Mouse (Mus musculus) B cell, adult 2 months (primary cell): ENCODE measurements around the gene Ostm1.
A peak's percentile ranks its signal among the peaks of the same experiment; 100 is the strongest.

Experiments used
- DNase-seq, 2 experiments: peaks; one replicate each; pipeline ENCODE4 v3.0.0; 2022

Gene Ostm1

DNA sequence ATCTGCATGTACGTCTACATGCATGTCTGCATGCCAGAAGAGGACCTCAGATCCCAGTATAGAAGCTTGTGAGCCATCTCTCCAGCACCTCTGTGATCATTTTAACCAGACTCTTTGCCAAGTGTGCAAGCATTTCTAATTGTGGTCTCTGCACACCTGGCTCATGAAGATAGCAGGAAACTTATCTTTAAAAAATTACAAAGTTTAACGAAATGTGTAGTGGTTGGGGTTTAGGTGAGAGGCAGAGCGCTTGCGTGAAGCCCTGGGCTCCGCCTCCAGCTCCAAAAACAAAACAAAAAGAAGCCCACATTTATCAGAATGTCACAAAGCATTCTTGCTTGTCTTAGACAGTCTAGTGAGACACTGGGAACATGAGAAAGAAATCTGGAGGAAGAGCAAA is 104.3 kb downstream of the Ostm1 start:
- no peak for DNase-seq

- DNase-seq: no peak
Measured at GRCm38 (mm10) chr10:42689694-42690093, 106.1 kb downstream of the Ostm1 start.

DNA sequence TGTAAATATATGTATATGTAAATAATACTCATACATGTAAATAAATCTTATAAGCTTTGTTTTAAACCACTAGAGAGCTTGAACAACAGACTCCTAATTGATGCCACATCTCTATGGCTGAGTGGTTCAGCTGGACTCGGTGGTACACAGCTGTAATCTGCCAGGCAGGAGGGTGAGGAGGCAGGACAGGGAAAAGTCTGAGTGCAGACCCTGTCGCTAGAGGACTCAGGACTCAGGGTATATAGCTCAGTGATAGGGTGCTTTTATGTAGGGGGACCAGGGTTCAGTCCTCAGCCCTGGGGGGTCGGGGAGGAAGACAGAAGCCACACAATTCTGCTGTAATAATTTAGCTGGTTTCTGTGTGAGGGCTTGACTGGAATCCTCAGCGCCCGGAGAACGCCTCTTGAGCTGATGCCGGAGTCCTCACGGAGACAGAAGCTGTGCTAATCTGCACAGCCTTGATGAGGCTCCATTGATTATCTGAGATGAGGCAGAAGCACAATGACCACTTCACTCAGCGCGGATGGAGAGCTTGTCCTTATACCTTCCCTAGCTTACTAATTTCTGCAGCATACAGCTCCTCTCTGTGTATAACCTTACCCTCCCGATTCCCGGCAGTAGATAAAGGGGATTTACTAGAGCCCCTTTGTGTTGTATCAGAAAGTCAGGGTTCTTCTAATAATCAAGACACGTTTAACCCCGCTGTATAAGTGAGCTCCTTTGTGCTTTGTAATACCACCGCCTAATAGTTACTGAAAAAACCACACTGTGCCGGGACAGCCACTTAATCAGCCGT is 106.8 kb downstream of the Ostm1 start:
- no peak for DNase-seq

GRCm38 (mm10) chr10:42691051-42691450 is 107.4 kb downstream of the Ostm1 start:
- no peak for DNase-seq

GRCm38 (mm10) chr10:42692095-42692494 is 108.5 kb downstream of the Ostm1 start:
- DNase-seq: no peak

- no peak for DNase-seq
Measured at GRCm38 (mm10) chr10:42692794-42693193, 109.2 kb downstream of the Ostm1 start.

DNA sequence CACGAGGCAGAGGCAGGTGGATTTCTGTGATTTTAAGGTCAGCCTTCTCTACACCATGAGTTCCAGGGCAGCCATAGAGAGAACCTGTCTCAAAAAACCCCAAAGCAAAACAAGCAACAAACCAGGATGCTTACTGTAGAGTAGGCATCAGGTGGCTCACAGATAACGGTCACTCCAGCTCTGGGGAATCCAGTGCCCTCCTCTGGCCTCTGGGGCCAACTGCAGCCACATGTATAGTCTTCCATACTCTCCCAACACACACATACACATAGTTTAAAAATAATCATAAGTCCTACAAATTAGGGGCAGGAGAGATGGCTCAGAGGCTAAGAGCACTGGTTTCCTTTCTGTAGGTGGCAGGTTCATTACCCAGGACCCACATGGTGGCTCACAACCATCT is 109.9 kb downstream of the Ostm1 start:
- no peak for DNase-seq

- no peak for DNase-seq
Measured at GRCm38 (mm10) chr10:42696361-42696760, 112.7 kb downstream of the Ostm1 start.

DNA sequence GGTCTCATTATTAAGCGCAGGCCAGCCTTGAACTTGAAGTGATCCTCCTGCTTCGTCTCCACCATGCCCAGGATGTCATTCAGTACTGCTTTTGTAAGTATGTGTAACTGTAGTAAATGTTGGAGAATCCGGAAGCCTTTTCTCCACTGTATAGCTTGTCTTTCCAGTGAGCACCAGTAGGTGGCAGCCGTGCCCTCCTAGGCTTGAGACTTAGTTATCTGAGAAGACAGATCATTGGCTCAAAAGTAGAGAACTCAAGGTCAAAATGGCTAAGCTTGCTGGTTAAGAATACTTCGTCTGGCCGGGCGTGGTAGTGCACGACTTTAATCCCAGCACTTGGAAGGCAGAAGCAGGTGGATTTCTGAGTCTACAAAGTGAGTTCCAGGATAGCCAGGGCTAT is 113.4 kb downstream of the Ostm1 start:
- peak; percentile 83 to 85 for DNase-seq

DNA sequence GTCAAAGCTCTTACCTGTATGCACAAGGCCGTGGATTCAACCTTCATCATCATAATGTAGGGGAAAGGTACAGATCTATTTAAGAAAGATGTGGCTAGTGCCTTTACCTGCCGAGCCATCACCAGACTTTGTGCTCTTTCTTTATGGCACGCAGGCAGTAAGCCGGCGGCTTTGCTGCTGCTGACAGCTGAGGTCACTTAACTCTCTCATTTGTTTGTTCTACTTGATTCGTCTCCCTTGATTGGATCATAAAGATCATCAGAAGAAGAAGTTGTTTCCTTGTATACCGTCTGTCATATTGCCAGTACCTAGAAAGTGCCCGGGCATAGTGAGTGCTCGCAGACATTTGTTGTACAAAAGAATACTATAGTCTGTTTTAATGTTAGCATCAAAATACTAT is 114.8 kb downstream of the Ostm1 start:
- DNase-seq: no peak

DNA sequence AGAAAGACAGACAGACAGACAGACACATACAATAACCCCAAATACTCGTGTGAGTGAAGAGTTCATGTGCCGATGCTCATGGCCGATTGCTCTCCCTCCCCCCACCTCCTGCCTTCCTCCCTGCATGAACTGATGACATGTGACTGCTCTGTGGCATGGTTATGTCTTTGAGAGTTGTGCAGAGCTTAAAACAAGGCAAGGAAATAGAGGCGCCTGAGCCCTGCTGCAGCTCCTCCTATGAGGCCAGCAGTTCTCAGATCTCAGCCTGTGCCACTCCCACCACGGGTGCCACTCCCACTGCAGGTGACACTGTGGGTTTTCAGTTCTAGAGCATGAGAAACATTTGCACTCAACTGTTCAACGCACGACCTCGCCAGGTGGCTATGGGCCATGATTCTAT is 115.4 kb downstream of the Ostm1 start:
- no peak for DNase-seq

- DNase-seq: no peak
Measured at GRCm38 (mm10) chr10:42702111-42702510, 118.5 kb downstream of the Ostm1 start.

DNA sequence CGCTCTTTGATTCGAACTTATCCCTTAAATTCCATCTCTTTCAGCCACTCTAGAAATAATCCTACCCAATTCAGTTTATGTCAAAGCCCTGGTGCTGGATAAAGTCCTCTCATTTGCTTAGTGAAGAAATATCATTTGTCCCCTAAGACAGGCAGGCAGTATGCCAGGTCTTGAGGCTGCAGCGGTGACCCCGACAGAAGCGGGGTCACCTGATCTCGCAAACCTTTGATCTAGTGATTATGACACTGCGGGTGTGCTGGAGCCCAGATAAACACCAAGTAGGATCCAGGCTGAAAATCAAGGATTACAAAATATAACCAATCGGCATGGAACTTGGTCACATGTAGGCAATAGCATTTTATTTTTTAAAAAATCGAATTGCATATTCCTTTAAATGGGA is 131.1 kb downstream of the Ostm1 start:
- no peak for DNase-seq

- no peak for DNase-seq
Measured at GRCm38 (mm10) chr10:42715366-42716035, 131.9 kb downstream of the Ostm1 start.

- DNase-seq: no peak
Measured at GRCm38 (mm10) chr10:42722116-42722515, 138.5 kb downstream of the Ostm1 start.

DNA sequence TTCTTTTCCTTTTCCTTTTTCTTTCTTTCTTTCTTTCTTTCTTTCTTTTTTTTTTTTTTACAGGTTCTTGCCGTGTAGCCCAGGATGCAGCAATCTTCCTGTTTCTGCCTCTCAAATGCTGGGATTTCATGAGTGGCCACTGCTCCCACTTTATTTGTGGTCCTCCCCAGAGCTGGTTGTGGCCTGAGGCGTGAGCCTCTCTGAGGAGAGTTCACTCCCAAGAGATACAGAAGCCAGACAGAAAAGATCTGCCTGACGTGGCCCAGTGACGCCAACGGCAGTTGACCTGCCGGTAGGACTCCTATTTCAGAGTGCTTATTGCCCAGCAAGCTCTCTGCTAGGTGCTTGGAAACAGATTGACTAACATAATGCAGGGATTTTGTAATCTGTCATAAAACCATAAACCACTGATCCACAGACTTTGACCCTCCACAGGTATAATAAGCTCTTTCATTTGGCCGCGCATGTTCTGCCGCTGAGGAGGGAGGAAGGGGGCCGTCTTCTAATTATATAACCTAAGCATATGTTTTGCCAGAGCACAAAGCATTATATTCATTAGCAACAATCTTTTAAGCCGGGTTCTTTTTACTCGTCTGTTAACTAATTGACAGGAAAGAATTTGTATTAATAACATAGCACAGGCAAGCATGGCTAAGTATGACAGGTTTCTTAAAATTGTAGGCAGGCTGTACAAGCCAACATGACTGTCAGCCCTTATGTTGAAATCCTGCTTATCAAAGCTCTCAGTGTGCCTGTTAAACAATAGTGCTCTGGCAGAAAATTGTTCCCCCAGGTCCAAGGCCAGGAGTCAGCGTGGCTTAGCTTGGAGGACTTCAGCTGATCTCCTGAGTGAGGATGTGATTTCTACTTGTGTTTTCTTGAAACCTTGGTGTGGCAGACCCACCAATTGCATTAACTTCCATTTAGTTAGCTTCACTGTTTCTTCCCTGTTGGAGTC is 139.9 kb downstream of the Ostm1 start:
- DNase-seq: no peak

DNA sequence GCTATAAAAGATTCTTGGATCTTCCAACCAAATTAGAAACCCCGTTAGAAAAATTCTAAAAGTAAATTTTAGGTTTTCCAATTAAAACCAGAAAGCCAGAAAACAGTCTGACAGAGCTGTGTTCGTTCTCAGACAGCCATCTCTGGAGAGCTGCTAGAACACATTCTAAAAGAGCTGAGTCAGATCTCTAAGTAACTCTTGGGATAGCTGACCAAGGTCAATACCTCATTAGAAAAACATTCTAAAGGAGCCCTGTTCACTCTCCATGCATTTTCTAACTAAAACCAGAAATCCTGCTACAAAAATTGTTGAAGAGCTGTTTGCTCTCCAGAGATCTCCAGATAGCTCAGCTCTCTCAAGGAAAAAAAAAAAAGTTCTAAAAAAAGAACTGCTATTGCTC is 146.0 kb downstream of the Ostm1 start:
- no peak for DNase-seq

DNA sequence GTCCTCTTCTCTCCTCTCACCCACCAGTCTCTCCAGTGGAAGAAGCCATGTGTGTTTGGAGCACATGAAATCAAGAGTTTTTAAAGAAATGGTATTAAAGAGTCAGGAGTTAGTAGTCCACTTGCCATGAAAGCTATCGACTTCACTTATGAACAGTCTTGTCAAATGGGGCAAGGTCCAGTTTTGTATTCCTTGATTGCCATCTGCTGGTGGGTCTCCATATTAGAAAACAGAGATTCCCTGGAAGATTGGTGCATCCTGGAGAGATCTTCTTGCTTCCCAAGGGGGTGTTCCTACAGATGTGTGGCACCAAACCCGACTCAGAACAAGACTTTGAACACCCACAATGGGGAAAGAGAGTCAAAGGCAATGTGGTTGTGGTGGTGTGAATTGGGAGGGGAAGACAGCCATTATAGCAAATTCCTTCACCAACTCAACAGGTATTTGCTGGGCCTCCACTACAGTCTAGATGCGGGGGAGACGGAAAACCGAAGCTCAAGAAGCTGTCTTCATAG is 151.0 kb downstream of the Ostm1 start:
- DNase-seq: no peak

DNA sequence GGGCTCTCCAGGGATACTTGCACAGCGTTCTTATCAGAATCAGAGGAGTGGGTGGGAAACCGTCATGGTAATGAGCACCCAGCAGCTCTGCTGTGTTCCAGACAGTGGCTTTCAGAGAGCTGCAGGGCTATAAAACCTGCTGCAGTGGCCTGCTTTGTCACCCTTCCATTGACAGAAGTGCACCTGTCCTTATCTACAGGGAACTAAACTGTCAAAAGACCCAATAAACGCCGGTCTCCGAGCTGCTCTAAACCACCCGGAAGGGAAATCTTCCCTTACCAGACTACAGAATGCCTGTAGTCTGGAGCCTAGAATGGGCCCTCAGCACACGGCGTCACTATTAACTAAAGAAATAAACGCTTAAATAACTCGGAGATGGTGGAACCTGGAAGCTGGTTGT is 168.2 kb downstream of the Ostm1 start:
- no peak for DNase-seq
